Mouse (Mus musculus) embryonic facial prominence, embryonic 12.5 days (tissue): ENCODE measurements around the gene Tmprss6. TPM values are rescaled to one million over a fixed set of nuclear protein-coding genes. Genes with fewer than 3 reads are reported as not detected.

ENCODE experiments used
- ATAC-seq: fragments of 200-750 bp; cut with Nextera tagmentation; 2 replicates; pipeline ENCODE4 v1.8.0; 2017; ENCODE audit not compliant: insufficient number of reproducible peaks, insufficient read depth, low FRiP score, low TSS enrichment
- H3K27ac ChIP-seq: fragments of 300-500 bp; sonication (generic); 2 replicates; pipeline ENCODE4 v1.5.1; 2016; ENCODE audit warnings: mild to moderate bottlenecking
- H3K27me3 ChIP-seq: fragments of 300-500 bp; sonication (generic); 2 replicates; pipeline ENCODE4 v1.6.1; 2016; ENCODE audit warnings: mild to moderate bottlenecking, moderate library complexity
- H3K36me3 ChIP-seq: fragments of 300-500 bp; sonication (generic); 2 replicates; pipeline ENCODE4 v1.6.1; 2016; ENCODE audit warnings: mild to moderate bottlenecking
- H3K4me1 ChIP-seq: fragments of 300-500 bp; sonication (generic); 2 replicates; pipeline ENCODE4 v1.6.1; 2016
- H3K4me2 ChIP-seq: fragments of 300-500 bp; sonication (generic); replicated peaks from 2 replicates; pipeline ENCODE4 v1.6.1; 2016; ENCODE audit warnings: mild to moderate bottlenecking, moderate library complexity
- H3K4me3 ChIP-seq: fragments of 300-500 bp; sonication (generic); 2 replicates; pipeline ENCODE4 v1.5.1; 2016; ENCODE audit warnings: mild to moderate bottlenecking
- H3K9ac ChIP-seq: fragments of 300-500 bp; sonication (generic); 2 replicates; pipeline ENCODE4 v1.6.1; 2016; ENCODE audit warnings: mild to moderate bottlenecking, moderate library complexity
- H3K9me3 ChIP-seq: fragments of 300-500 bp; sonication (generic); 2 replicates; pipeline ENCODE4 v1.6.1; 2016; ENCODE audit warnings: mild to moderate bottlenecking, moderate library complexity
- WGBS: fragments of 180-500 bp; shearing (Covaris S2); methylation state at CpG from one replicate; pipeline ENCODE4 v1.1.7; 2016; 5-methylcytosine and 5-hydroxymethylcytosine counted together
- polyA plus RNA-seq: library from polyadenylated mRNA; unstranded; fragments of >200 nt; fragmentation: Nextera tagmentation; extraction: Ambion mirVana; gene quantifications from 2 replicates; pipeline ENCODE4 v1.2.1, GENCODE M21; 2016

Gene Tmprss6
- polyA plus RNA-seq, 1 experiment from 2014 or later, result 1.4 TPM

GRCm38 (mm10) chr15:78504816-78505215, 36.4 kb upstream of the Tmprss6 start:
- Histone ChIP-seq H3K27ac (no peak overlapping the region), H3K9ac (no peak overlapping the region), H3K36me3 (no peaks in the 10 kb centered on the region), H3K4me2 (no peak overlapping the region), H3K9me3 (0 out of 2 replicates have a peak, but pooled peaks cover 5% of the 10 kb centered on the region), H3K4me3 (no peak overlapping the region), H3K27me3 (no peaks in the 10 kb centered on the region), H3K4me1 (peaks cover 2% of the 10 kb centered on the region; the same call in 1 of the 2 replicates)
- ATAC-seq, result no peak
- 89% methylated on average over 5 of the region's 5 CpGs for WGBS

GRCm38 (mm10) chr15:78504013-78504412, 35.6 kb upstream of the Tmprss6 start:
- ATAC-seq, result no peak
- Histone ChIP-seq H3K4me1 (no peaks in the 10 kb centered on the region), H3K4me3 (no peak overlapping the region), H3K36me3 (no peaks in the 10 kb centered on the region), H3K4me2 (no peak overlapping the region), H3K27ac (no peak overlapping the region), H3K27me3 (no peaks in the 10 kb centered on the region), H3K9ac (no peak overlapping the region), H3K9me3 (0 out of 2 replicates have a peak, but pooled peaks cover 5% of the 10 kb centered on the region)
- 77% methylated on average over 1 of the region's 1 CpGs for WGBS

- Histone ChIP-seq H3K4me2 (no peak overlapping the region), H3K36me3 (no peaks in the 10 kb centered on the region), H3K9me3 (0 out of 2 replicates have a peak, but pooled peaks cover 5% of the 10 kb centered on the region), H3K9ac (no peak overlapping the region), H3K4me3 (no peak overlapping the region), H3K27me3 (no peaks in the 10 kb centered on the region), H3K4me1 (no peaks in the 10 kb centered on the region), H3K27ac (no peak overlapping the region)
- WGBS, result 77% methylated on average over 18 of the region's 18 CpGs
- ATAC-seq, result no peak
These were observed 34.2 kb upstream of the Tmprss6 start for GRCm38 (mm10) chr15:78502437-78503132.

- no peak within 1 kb of the TSS for H3K9ac ChIP-seq
- no peak within 1 kb of the TSS for H3K4me3 ChIP-seq
- H3K27me3 ChIP-seq, result no peaks in the 10 kb centered on the region
- no peaks in the 10 kb centered on the region for H3K36me3 ChIP-seq
- no peak within 1 kb of the TSS for H3K4me2 ChIP-seq
- no peak within 1 kb of the TSS for H3K27ac ChIP-seq
- H3K4me1 ChIP-seq, result 0 out of 2 replicates have a peak, but pooled peaks cover 3% of the 10 kb centered on the region
- H3K9me3 ChIP-seq, result no peaks in the 10 kb centered on the region
- no peak for ATAC-seq
- 92% methylated on average over 11 of the region's 11 CpGs for WGBS
These were observed 26.6 kb upstream of the Tmprss6 start, which contains the start of gene Il2rb for GRCm38 (mm10) chr15:78494968-78495406. TSS of gene Il2rb (minus strand) at chr15:78495271.

GRCm38 (mm10) chr15:78493401-78494010, 25.1 kb upstream of the Tmprss6 start:
- H3K9me3 ChIP-seq, result no peaks in the 10 kb centered on the region
- H3K27me3 ChIP-seq, result no peaks in the 10 kb centered on the region
- H3K9ac ChIP-seq, result no peak overlapping the region
- no peak overlapping the region for H3K27ac ChIP-seq
- no peak overlapping the region for H3K4me2 ChIP-seq
- no peak for ATAC-seq
- no peak overlapping the region for H3K4me3 ChIP-seq
- 69% methylated on average over 10 of the region's 10 CpGs for WGBS
- H3K4me1 ChIP-seq, result 0 out of 2 replicates have a peak, but pooled peaks cover 7% of the 10 kb centered on the region
- H3K36me3 ChIP-seq, result no peaks in the 10 kb centered on the region

- Histone ChIP-seq H3K9ac (no peak overlapping the region), H3K27me3 (no peaks in the 10 kb centered on the region), H3K4me2 (no peak overlapping the region), H3K36me3 (no peaks in the 10 kb centered on the region), H3K9me3 (no peaks in the 10 kb centered on the region), H3K27ac (no peak overlapping the region), H3K4me3 (no peak overlapping the region), H3K4me1 (0 out of 2 replicates have a peak, but pooled peaks cover 7% of the 10 kb centered on the region)
- 88% methylated on average over 3 of the region's 3 CpGs for WGBS
- no peak for ATAC-seq
These were observed 22.9 kb upstream of the Tmprss6 start for GRCm38 (mm10) chr15:78491301-78491700.

- Histone ChIP-seq H3K4me2 (no peak overlapping the region), H3K9me3 (no peaks in the 10 kb centered on the region), H3K4me1 (0 out of 2 replicates have a peak, but pooled peaks cover 7% of the 10 kb centered on the region), H3K9ac (no peak overlapping the region), H3K27me3 (no peaks in the 10 kb centered on the region), H3K27ac (no peak overlapping the region), H3K36me3 (no peaks in the 10 kb centered on the region), H3K4me3 (no peak overlapping the region)
- no peak for ATAC-seq
- 43% methylated on average over 8 of the region's 8 CpGs for WGBS
These were observed 21.5 kb upstream of the Tmprss6 start for GRCm38 (mm10) chr15:78489906-78490305.

- 0 out of 2 replicates have a peak, but pooled peaks cover 7% of the 10 kb centered on the region for H3K4me1 ChIP-seq
- H3K9ac ChIP-seq, result no peak overlapping the region
- no peaks in the 10 kb centered on the region for H3K27me3 ChIP-seq
- H3K9me3 ChIP-seq, result no peaks in the 10 kb centered on the region
- no peak for ATAC-seq
- H3K4me2 ChIP-seq, result no peak overlapping the region
- WGBS, result 82% methylated on average over 3 of the region's 3 CpGs
- no peaks in the 10 kb centered on the region for H3K36me3 ChIP-seq
- no peak overlapping the region for H3K27ac ChIP-seq
- H3K4me3 ChIP-seq, result no peak overlapping the region
These were observed 20.8 kb upstream of the Tmprss6 start for GRCm38 (mm10) chr15:78489248-78489647.

GRCm38 (mm10) chr15:78487066-78487465, 18.6 kb upstream of the Tmprss6 start:
- no peak overlapping the region for H3K4me3 ChIP-seq
- no peak for ATAC-seq
- H3K4me1 ChIP-seq, result 0 out of 2 replicates have a peak, but pooled peaks cover 7% of the 10 kb centered on the region
- no peak overlapping the region for H3K27ac ChIP-seq
- no peak overlapping the region for H3K4me2 ChIP-seq
- H3K9me3 ChIP-seq, result no peaks in the 10 kb centered on the region
- H3K36me3 ChIP-seq, result no peaks in the 10 kb centered on the region
- H3K27me3 ChIP-seq, result no peaks in the 10 kb centered on the region
- H3K9ac ChIP-seq, result no peak overlapping the region
- 64% methylated on average over 4 of the region's 4 CpGs for WGBS

GRCm38 (mm10) chr15:78486564-78486963, 18.1 kb upstream of the Tmprss6 start:
- Histone ChIP-seq H3K9me3 (no peaks in the 10 kb centered on the region), H3K36me3 (no peaks in the 10 kb centered on the region), H3K27ac (no peak overlapping the region), H3K4me2 (no peak overlapping the region), H3K4me1 (0 out of 2 replicates have a peak, but pooled peaks cover 7% of the 10 kb centered on the region), H3K4me3 (no peak overlapping the region), H3K9ac (no peak overlapping the region), H3K27me3 (no peaks in the 10 kb centered on the region; the same call in 1 of the 2 replicates)
- 94% methylated on average over 1 of the region's 1 CpGs for WGBS
- ATAC-seq, result no peak

GRCm38 (mm10) chr15:78483311-78483710, 14.9 kb upstream of the Tmprss6 start:
- Histone ChIP-seq H3K4me1 (no peaks in the 10 kb centered on the region), H3K27ac (no peak overlapping the region), H3K9ac (no peak overlapping the region), H3K9me3 (no peaks in the 10 kb centered on the region), H3K4me3 (no peak overlapping the region), H3K4me2 (no peak overlapping the region), H3K36me3 (no peaks in the 10 kb centered on the region), H3K27me3 (no peaks in the 10 kb centered on the region; the same call in 1 of the 2 replicates)
- WGBS, result 71% methylated on average over 4 of the region's 4 CpGs
- ATAC-seq, result no peak

- Histone ChIP-seq H3K4me3 (no peak overlapping the region), H3K9me3 (no peaks in the 10 kb centered on the region), H3K27ac (no peak overlapping the region), H3K4me1 (no peaks in the 10 kb centered on the region), H3K4me2 (no peak overlapping the region), H3K9ac (no peak overlapping the region), H3K27me3 (no peaks in the 10 kb centered on the region; the same call in 1 of the 2 replicates), H3K36me3 (no peaks in the 10 kb centered on the region)
- 59% methylated on average over 3 of the region's 3 CpGs for WGBS
- ATAC-seq, result no peak
These were observed 14.1 kb upstream of the Tmprss6 start for GRCm38 (mm10) chr15:78482518-78482917.
